Mouse (Mus musculus) gastrocnemius, postnatal 25 days (tissue): ENCODE measurements around the gene Ctnna2. TPM values are rescaled to one million over a fixed set of nuclear protein-coding genes. Genes with fewer than 3 reads are reported as not detected.

ENCODE experiments used
- DNase-seq: peaks from one replicate; pipeline ENCODE4 v3.0.0; 2022
- total RNA-seq, 2 experiments: library from RNA; stranded (reverse); gene quantifications; 1 replicate in 1 of 2; 2 replicates in 1 of 2; pipeline ENCODE4 v1.2.3; 2021

Ctnna2 gene
- total RNA-seq, 2 experiments from 2014 or later, result not detected

DNA sequence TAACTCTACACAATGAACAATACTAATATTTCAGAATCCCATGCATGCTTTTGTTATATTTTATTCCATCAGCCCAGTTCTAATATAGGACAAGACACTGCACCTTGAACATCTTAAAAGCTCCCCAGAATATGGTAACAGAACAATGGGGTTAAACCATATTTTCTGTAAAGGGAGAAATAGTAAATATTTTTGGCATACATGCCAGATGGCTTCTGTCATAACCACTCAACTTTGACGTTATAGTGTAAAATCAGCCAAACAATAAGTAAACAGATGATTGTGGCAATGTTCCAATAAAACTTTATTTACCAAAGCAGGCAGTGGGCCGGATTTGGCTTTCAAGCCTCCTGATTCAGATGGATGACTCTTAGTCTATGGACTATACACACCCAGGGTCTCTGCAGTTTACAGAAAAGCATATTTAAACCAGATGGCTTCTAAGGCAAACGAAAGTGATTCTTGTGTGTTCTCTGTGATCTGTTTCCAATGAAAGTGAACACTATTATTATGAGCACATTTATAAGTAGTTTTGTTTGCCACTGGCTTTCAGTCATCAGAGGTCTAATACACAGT lies 557.8 kb downstream of the Ctnna2 start:
- DNase-seq, result no peak

DNA sequence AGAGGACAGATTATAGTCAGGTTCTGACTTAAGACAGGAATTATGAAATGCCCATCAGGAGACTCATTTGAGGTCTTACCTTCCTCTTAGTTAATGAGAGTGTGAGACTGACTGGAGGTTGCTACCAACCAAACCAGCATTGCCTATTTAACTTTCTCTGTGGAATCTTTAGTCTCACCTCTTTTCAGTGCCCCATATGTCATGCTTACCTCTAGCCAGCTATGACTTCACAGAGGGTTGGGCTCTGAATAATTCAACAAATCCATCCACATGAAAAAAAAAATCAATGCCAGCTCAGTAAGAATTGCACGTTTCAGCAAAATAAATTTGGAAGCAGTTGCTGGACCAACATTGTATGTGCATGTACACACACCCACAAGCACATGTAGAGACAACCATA lies 562.5 kb downstream of the Ctnna2 start:
- no peak for DNase-seq

DNA sequence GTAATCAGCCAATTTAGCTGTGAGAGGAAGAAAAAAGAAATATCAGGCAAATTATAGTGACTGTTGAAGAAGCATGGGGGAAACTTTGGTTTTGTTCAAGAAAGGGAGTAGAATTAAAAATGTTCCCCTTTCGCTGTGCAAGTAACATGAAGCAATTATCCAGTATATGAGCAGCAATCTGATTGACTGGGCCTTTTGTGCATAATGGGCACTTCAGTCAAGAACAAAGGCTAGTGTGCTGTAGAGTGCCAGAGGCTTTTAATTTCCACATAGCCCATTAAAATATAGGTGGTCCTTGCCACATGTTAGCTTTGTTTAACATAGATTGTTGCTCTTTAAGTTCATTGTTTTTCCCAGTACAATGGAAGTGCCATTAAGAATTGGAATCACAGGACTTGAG lies 566.0 kb downstream of the Ctnna2 start:
- DNase-seq, result no peak

DNA sequence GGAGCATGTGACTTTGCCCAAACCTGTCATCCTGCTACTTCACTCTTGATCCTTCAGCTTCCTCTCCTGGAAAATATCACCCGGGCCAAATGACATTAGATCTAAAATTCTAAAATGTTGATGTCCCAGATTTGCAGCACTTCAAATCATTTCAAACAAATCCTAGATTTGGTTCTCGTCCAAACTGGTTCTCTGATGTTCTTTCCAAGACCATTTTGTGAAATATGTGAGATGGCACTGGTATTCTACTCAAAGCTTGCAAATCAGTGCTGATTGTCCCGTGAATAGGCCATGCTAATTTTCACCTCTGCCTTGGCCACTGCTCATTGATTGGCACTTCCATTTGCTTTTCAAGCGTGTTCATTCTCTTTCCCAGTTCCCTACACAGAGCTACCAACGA lies 571.0 kb downstream of the Ctnna2 start:
- no peak for DNase-seq

DNA sequence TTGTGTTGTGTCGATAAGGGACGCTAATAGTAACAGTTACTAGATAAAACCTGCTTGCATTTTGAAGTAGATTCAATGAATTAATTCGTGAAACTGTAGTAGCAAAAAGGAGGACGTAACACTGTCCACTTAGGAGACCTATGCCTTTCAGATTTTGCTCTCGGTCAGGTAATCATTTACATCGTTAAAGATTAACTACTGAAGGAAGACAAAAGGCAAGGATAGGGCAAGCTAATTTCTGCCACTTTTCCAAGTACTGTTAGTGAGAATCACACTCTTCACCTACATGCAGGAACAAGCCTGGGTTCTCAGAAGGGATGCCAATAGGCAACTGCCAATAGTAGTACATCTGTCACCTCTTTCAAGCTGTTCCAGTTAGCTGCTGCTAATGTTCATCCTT lies 578.7 kb downstream of the Ctnna2 start:
- no peak for DNase-seq

DNA sequence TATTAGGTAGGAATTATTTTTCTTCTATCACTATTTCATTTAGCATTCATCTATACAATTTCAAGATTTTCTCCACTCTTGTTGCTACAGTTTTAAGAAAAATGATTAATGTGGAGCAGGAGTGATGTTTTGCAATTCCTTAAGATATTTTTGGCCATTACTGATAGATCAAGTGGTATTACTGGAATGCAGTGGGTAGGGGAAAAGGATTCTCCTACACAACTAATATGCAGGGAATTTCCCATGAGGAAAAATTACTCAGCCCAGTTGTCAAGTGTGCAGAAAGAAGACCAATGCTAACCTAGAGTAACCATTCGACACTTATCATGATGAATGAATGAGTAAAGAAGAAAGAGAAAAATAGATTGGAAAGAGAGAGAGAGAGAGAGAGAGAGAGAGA lies 587.8 kb downstream of the Ctnna2 start:
- DNase-seq, result no peak

DNA sequence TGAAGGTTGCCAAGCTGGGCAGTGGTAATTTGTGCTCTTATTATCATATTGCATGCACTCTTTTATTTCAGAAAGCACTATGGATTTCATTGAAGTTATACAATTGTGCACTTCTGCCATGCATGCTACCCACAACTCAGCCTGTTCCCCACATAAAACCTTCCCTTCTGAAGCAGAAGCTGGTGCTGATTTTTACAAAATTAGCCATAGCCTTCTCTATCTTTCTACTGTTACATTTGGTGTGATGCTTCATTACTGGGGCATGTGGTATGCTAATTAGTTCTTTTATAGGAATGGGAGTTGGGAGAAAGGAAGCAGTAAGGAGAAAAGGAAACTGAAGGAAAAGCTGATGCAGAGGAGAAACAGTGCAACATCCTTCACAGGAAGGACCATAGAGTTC lies 598.2 kb downstream of the Ctnna2 start:
- no peak for DNase-seq

DNA sequence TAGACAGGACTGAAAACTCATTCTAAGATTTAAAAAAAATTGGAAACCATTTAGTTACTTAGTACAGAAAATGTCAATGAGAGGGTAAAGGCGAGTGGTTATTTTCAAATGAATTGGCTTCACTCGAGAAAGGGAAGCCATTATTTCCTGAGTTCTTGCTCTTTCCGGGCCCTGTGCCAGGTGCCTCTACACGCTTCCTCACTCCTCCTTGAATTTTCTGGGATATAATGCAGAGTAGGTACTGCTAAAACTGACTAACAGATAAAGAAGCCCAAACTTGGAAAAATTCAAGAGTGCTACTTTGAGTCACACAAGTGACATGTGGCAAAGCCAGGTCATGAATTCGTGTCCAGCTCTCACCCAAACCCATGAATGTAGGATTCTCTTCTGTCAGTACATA lies 606.4 kb downstream of the Ctnna2 start:
- DNase-seq, result no peak

DNA sequence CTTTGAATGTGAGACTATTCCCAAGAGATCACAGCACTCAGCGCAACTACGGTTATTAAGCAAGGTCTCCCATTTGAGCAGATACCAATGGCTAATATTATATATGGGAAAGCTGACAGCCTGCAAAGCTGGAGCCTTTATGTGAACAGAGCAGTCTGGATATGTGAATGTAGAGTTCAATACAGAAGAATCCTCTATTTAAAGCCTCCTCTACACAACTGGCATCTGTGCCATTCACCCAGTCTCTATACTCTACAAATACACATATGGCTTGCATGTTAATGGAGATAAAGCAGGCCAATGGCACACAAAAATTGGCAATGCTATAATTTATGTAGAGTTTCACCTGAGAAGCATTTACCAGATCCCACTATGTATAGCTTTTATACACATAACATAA lies 608.4 kb downstream of the Ctnna2 start:
- no peak for DNase-seq

DNA sequence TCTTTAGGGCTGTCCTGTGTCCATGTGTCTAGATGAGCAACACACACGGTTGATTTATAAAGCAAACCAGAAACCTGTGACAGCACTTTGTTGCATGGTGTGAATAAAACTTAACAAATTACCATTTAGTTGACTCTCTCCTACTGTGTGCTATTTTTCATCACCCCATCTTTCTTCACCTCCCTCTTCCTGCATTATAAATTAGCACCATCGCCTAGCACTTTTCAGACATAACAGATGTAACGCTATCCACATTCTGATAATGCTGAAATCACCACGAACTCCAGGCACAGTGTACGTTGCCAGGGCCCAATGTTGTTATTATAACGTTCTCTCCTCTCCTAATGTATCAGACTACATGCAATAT lies 621.0 kb downstream of the Ctnna2 start:
- no peak for DNase-seq

DNA sequence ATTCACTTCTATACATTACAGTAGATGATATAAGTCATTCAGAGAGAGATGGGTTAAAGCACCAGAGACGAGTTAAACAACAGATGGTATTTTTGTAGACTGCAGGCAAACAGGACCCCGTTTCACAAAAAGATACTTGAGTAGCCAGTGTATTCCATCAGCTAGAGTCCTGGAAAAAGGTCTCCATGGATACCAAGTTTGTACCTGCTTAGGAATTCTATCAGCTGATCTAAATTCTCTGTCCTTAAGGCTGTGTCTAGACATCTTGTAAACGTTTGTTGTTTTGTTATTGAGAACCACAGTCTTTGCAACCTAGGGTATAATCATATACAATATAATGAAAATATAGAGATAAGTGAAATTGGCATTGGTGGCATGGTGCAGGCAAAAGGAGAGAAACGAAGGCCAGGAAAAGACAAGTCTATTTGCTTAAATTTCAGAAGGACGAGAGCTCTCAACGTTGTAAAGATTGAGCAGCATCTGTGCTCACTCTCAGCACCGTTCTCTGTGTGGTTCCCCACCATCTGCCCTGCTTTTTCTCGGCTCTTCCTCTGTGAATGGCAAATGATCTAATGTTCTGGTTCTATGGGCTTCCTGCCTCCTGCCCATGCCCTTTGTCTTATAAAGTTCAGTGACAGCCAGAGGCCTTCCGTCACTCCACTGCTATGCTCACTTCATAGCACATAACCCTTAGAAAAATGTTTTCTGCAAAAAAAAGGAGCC lies 621.6 kb downstream of the Ctnna2 start:
- DNase-seq, result no peak

DNA sequence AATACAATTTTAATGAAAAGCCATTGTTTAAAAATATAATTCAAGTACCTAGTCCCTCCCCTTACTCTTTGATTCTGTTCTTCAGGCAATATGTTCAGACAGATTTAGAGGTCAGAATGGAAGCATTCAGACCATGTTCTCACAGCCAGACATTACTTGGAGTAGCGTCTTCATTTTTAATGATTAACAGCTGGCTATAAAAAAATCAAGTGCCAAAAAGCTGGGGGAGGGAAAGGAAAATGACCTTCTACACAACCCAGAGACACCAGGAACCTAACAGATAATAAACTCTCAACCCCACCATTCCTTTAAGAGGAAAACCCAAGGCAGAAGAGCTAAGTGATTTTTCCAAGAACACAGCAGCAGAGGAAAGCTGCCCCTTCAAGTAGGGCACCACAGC lies 624.7 kb downstream of the Ctnna2 start:
- no peak for DNase-seq

DNA sequence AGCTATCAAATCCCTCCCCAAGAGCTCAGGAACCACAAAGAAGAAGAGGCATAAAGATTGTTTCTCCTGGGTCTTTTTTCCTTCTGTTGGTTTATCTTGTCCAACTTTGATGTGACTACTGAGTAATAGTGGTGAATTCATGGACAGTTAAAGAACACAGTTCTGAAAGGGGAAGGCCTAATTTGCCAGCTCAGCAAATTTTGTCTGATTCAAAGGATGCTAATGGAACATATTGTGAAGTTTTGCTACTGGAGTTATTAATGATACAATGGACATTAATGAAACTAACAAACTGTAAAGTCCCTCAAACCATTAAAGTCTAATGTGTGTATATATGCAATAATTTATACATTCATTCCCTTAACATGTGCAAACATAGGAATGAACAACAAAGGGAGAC lies 635.7 kb downstream of the Ctnna2 start:
- no peak for DNase-seq

DNA sequence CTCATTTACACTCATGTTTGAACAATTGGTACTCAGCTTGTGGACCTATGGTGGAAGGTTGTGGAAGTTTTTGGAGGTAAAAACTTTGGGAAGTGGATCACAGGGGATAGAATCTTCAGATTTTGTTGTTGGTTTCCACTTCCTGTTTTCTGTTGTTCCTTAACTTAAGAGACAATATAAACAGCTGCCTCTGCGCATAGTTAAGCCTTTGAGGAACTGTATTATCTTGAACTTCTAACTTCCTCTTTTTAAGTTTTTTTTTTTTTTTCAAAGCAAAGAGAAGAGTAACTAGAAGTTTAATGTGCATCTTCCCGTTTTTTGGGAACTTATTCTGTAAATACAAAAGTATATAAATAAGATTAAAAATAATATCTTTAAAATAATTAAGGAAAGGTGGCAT lies 644.0 kb downstream of the Ctnna2 start:
- DNase-seq, result no peak

DNA sequence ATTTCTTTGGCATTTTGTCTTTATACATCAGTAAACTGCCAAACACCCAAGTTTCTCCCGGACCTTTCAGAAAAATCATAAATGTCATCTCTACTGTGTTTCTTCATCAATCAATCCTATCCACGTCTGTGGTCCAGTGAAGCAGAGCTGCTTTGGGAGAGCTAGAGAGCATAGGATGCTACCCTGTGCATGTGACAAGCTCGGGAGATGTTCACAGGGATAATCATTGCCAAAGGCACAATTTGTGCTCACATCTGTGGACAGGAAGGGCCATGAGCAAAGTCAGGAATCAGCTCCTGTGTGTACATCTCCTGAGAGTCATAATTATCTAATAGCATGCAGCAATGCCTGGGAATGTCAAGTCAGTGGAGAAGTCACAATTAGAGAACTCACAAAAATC lies 654.8 kb downstream of the Ctnna2 start:
- DNase-seq, result no peak

DNA sequence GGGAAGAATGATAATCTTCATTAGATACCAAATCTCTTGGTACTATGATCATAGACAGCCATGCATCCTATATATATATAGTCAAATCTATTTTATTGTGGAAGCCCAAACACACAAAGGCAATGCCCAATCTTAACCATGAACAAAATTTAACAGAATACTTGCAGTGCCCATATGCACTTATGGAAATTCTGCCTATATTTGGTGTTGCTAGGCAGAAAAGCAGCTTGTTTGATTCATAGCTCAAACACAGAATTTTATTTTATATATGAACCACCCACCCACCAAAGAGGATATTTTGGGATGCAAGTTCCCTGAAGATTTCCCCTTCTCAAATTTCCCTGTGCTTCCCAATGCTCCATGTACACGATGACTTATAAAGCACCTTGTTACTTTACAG lies 655.2 kb downstream of the Ctnna2 start:
- no peak for DNase-seq

DNA sequence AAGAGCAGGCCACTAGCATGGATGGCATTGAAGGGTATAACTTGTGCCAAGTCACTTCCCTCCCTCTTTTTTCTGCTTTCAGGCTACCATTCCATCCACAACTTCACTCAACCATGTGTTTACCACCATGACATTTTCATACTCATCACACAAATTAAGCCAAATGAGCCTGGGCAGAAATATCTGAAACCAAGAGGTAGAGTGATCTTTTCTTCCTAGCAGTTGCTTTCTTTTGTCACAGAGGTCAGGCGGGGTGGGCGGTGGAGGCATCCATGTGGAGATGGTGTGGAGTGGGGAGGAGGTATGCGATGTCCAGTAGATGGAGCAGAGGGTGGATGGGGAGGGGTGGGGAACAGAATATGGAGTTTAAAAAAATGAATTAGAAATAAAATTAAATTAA lies 672.7 kb downstream of the Ctnna2 start:
- no peak for DNase-seq

DNA sequence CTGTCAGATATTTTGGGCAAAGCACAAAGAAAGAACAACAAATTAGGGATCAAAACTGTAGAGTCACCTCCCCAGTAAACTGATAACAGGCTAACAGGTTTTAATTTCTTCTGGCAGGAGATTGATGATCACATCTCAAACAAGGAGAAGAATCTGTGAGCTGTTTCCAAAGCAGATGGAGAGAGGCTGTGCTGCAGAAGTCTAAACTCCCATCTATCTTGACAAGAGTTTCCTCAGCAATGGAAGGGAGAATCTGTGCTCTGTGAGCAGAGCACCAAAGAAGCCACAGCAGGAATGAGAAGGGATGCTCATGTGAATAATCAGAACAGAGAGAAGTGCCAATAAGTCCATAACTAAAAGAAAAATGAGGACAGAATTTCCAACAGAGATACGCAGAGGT lies 678.2 kb downstream of the Ctnna2 start:
- no peak for DNase-seq

DNA sequence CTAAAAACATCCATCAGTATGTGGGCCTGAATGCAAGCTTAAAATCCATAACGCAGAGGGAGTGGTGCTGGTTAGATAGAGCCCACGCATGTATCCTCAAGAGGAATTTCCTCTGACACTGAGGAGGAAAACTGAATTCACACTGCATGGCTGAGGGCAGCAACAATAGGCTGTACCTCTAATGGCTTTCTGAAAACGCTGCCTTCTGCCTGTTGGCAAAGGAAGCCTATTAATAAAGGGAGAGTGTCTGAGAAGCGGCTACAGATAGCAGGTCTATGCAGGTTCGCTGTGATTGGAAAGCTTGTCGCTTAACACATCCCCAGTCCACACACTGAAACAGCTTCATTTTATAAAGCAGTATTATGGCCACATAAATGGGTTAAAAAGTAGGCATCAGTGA lies 688.1 kb downstream of the Ctnna2 start:
- DNase-seq, result no peak

DNA sequence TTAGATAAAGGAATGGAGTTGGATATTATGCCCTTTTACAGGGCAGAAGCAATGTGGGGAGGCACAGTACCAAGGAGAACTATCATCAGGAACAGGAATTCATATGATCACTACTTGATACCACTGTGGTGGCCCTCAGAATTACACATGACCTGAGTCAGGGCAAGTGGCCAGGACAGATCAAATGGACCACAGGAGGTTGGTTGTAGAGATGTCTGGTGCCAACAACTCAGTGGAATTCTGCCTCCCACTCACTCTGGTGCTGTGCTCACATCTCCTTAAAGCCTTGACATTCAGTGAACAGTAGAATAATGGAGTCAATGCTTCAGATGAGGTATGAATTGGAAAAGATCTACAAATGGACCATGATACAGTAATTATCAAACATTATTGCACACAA lies 691.1 kb downstream of the Ctnna2 start:
- DNase-seq, result no peak

DNA sequence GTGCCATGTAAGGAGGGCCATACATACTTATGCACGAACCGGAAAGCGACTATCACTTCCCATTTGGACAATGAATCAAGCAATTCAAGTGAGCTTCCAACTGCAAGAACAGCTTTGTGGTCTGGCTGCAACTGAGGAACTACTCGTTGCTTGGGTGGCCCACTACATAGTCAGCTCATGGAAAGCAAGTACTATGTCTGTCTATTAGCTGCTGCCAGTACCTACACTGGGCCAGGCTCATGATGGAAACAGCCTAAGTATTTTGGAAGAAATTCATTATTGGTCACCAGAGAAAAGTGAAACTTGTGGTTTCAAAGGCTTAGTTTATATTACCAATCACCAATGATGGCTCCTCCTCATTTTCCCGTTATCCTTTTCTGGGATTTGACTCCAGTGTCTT lies 693.2 kb downstream of the Ctnna2 start:
- DNase-seq, result no peak

DNA sequence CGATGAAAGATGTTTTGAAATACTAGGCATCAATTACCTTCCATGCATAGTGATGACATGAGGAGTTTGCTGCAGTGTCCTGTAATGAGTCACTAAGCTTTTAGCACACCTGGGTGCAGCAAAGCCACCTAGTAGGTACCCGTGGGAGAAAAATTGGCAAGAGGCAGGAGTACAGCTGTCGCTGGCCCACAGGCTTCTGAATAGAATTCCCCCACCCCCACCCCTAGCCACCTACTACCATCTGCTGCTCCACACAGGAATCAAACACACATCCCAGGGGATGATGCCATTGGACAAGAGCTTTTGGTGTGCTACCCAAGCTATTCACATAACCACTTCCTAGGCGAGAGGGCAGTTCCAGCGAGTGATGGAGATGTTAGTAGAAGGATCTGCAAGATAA lies 700.7 kb downstream of the Ctnna2 start:
- no peak for DNase-seq

DNA sequence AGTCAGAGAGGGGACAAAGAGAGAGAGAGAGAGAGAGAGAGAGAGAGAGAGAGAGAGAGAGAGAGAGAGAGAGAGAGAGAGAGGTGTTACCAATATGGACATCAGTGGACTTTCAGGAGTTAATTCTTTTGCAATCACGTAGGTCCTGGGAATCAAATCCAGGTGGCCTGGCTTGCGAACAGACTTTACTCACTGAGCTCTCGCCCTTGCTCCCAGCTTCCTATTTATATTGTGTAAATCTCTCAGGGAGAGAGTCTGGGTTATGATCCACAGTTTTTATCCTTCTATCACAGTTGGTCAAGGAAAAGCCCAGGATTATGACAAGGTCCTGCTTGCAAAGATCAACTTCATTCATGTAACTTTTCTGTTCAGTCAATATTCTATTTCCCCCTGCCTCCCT lies 714.3 kb downstream of the Ctnna2 start:
- no peak for DNase-seq

DNA sequence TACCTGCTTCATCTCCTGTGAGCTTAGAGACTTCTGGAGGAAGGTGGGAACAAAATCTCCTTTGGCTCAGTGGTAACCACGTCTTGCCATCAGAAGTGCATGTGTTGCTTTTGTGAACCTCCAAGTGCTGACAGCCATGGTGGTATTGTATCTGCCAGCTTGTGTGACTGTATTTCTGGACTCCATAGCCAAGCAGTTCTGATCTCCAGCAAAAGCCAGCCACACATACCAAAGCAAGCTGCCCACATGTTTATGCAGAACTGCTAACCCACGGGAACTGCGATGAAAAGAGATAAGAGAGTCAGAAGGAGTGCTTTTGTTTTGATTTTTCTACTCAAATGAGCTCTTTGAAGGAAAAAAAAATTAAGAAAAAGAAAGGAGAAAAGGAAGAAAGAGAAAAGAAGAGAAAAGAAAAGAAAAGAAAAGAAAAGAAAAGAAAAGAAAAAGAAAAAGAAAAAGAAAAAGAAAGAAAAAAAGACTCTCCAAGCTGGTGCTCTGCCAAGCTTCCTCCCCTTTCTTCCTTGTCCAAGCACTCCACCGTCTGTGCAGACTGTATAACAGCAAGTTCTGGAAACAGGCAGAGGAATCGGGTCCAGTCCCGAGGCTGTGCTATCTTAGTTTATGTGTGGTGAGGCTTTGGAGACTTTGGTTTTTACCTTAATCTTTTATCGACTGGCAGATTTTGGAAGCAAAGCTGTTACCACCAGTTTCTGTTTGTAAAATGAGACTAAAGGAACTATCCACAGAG lies 722.0 kb downstream of the Ctnna2 start:
- no peak for DNase-seq
